Mouse (Mus musculus): ENCODE measurements around the gene Arnt.
"Not testable (repeated sequence)": the region's sequence is repeated elsewhere in the genome, so short reads cannot be mapped to it uniquely, and the experiment has no call there.

Arnt gene

GRCm38 (mm10) chr3:95434136-95434982, at the start of gene Arnt:
Arnt (plus strand) TSS chr3:95434388.
- peak; percentile 80 to 85 for DNase-seq (ENCODE audit: low spot score in 2 of 2)

- DNase-seq (ENCODE audit: low spot score in 2 of 2), result no peak
These were observed 48.6 kb upstream of the Arnt start for GRCm38 (mm10) chr3:95385401-95386075.

GRCm38 (mm10) chr3:95394385-95394784, 39.8 kb upstream of the Arnt start:
- DNase-seq (ENCODE audit: low spot score in 2 of 2), result no peak

GRCm38 (mm10) chr3:95402741-95403140, 31.4 kb upstream of the Arnt start, which contains the start of gene 4930558C23Rik:
4930558C23Rik (minus strand) TSS chr3:95402841.
- DNase-seq (ENCODE audit: low spot score in 2 of 2), result no peak

- no peak for DNase-seq (ENCODE audit: low spot score in 2 of 2)
These were observed 26.5 kb upstream of the Arnt start for GRCm38 (mm10) chr3:95407728-95408127.

GRCm38 (mm10) chr3:95408852-95409251, 25.3 kb upstream of the Arnt start:
- no peak for DNase-seq (ENCODE audit: low spot score in 2 of 2)

GRCm38 (mm10) chr3:95412268-95412667, 21.9 kb upstream of the Arnt start:
- no peak for DNase-seq (ENCODE audit: low spot score in 2 of 2)

GRCm38 (mm10) chr3:95417866-95418265, 16.3 kb upstream of the Arnt start:
- DNase-seq (ENCODE audit: low spot score in 2 of 2), result no peak

GRCm38 (mm10) chr3:95426476-95426875, 7.7 kb upstream of the Arnt start:
- DNase-seq (ENCODE audit: low spot score in 2 of 2), result not testable (repeated sequence)

GRCm38 (mm10) chr3:95427117-95427890, 6.9 kb upstream of the Arnt start:
- DNase-seq (ENCODE audit: low spot score in 2 of 2), result not testable (repeated sequence)

GRCm38 (mm10) chr3:95427891-95428238, 6.3 kb upstream of the Arnt start:
- not testable (repeated sequence) for DNase-seq (ENCODE audit: low spot score in 2 of 2)

GRCm38 (mm10) chr3:95428423-95428822, 5.8 kb upstream of the Arnt start:
- DNase-seq (ENCODE audit: low spot score in 2 of 2), result not testable (repeated sequence)

GRCm38 (mm10) chr3:95433301-95433915, 780 bp upstream of the Arnt start:
- DNase-seq (ENCODE audit: low spot score in 2 of 2), result no peak

- DNase-seq (ENCODE audit: low spot score in 2 of 2), result no peak
These were observed 789 bp downstream of the Arnt start for GRCm38 (mm10) chr3:95434983-95435370.

GRCm38 (mm10) chr3:95435561-95435960, 1.4 kb downstream of the Arnt start:
- no peak for DNase-seq (ENCODE audit: low spot score in 2 of 2)

GRCm38 (mm10) chr3:95438636-95439035, 4.4 kb downstream of the Arnt start:
- DNase-seq (ENCODE audit: low spot score in 2 of 2), result not testable (repeated sequence)

GRCm38 (mm10) chr3:95439670-95440069, 5.5 kb downstream of the Arnt start:
- DNase-seq (ENCODE audit: low spot score in 2 of 2), result no peak

GRCm38 (mm10) chr3:95442406-95443117, 8.4 kb downstream of the Arnt start:
- no peak for DNase-seq (ENCODE audit: low spot score in 2 of 2)

- no peak for DNase-seq (ENCODE audit: low spot score in 2 of 2)
These were observed 11.1 kb downstream of the Arnt start for GRCm38 (mm10) chr3:95445311-95445710.

- DNase-seq (ENCODE audit: low spot score in 2 of 2), result peak in 1 of 2 experiments; percentile 41
These were observed 16.2 kb downstream of the Arnt start for GRCm38 (mm10) chr3:95450408-95450807.

GRCm38 (mm10) chr3:95450915-95451314, 16.7 kb downstream of the Arnt start:
- no peak for DNase-seq (ENCODE audit: low spot score in 2 of 2)

Measured in spleen, postnatal 14 days (tissue).